Comparison of ENCODE assay signal across 20 mouse cellular contexts in genomic region chr4:142420427-142420826, GRCm38 (mm10).
DNase-seq lines count a peak whose midpoint lies in the region; ATAC-seq lines count a peak whose summit lies in the region.
"Had no signal": no experiment of that assay in that cellular context is flagged by ENCODE, and none has a peak within 500 bp of the region (broad histone marks: within the 10 kb centered on the region; RNA-seq: fewer than 3 reads in every experiment).

No protein-coding gene starts in this region.

- H3K9me3 ChIP-seq in forebrain, embryonic 16.5 days (ENCODE audit: control insufficient read depth, low read length): no peaks in the 10 kb centered on the region
- no peaks in the 10 kb centered on the region for H3K9me3 ChIP-seq in forebrain, embryonic 12.5 days
- H3K9me3 ChIP-seq in hindbrain, embryonic 16.5 days (ENCODE audit: control insufficient read depth, low read length): no peaks in the 10 kb centered on the region
- H3K9me3 ChIP-seq in hindbrain, embryonic 10.5 days: no peaks in the 10 kb centered on the region
- no peaks in the 10 kb centered on the region for H3K9me3 ChIP-seq in neural tube, embryonic 13.5 days
- H3K9me3 ChIP-seq: embryonic facial prominence, embryonic 12.5 days; heart, embryonic 13.5 days had no signal

- H3K4me3 ChIP-seq in forebrain, embryonic 16.5 days (replicated peaks; ENCODE audit: low read length): no peak overlapping the region
- H3K4me3 ChIP-seq in forebrain, embryonic 12.5 days (replicated peaks): no peak overlapping the region
- no peak overlapping the region for H3K4me3 ChIP-seq in hindbrain, embryonic 16.5 days (ENCODE audit: low read length)
- H3K4me3 ChIP-seq in hindbrain, embryonic 10.5 days: no peak overlapping the region
- H3K4me3 ChIP-seq in neural tube, embryonic 13.5 days: no peak overlapping the region
- H3K4me3 ChIP-seq: embryonic facial prominence, embryonic 12.5 days; heart, embryonic 13.5 days had no signal

- H3K9ac ChIP-seq in forebrain, embryonic 16.5 days (replicated peaks; ENCODE audit: low read depth, low read length): no peak overlapping the region
- no peak overlapping the region for H3K9ac ChIP-seq in forebrain, embryonic 12.5 days
- no peak overlapping the region for H3K9ac ChIP-seq in hindbrain, embryonic 16.5 days (ENCODE audit: low read depth, low read length)
- no peak overlapping the region for H3K9ac ChIP-seq in neural tube, embryonic 13.5 days
- H3K9ac ChIP-seq: embryonic facial prominence, embryonic 12.5 days; heart, embryonic 13.5 days had no signal

- DNase-seq in hindbrain, embryonic 10.5 days (ENCODE audit: low spot score): no peak
- DNase-seq in neural tube, embryonic 10.5 days (ENCODE audit: extremely low spot score, low spot score): no peak
- DNase-seq in cerebellum, postnatal 10 days: no peak
- DNase-seq: adrenal gland, adult 2 months; adrenal gland, postnatal 25 days; cerebellum, adult 11 months; cerebellum, adult 8-10 months; cerebellum, postnatal 25 days; gastrocnemius, postnatal 36 days; heart, adult 11 months; heart, postnatal 4 days; kidney, adult 8-10 months had no signal

- 28% methylated on average over 7 of the region's 7 CpGs for WGBS in forebrain, embryonic 16.5 days
- 47% methylated on average over 7 of the region's 7 CpGs for WGBS in forebrain, embryonic 12.5 days
- WGBS in hindbrain, embryonic 16.5 days: 43% methylated on average over 7 of the region's 7 CpGs
- 60% methylated on average over 7 of the region's 7 CpGs for WGBS in hindbrain, embryonic 10.5 days
- WGBS in neural tube, embryonic 13.5 days: 62% methylated on average over 7 of the region's 7 CpGs

- ATAC-seq in forebrain, embryonic 16.5 days: peak; percentile 57; the same call in 1 of the 2 replicates
- ATAC-seq in forebrain, embryonic 12.5 days (ENCODE audit: low FRiP score): no peak
- ATAC-seq in hindbrain, embryonic 16.5 days: no peak
- ATAC-seq in neural tube, embryonic 13.5 days (ENCODE audit: low read depth): no peak
- ATAC-seq: inflammation-experienced regulatory T-cells, adult 6 months; intestine, postnatal 0 days had no signal

- H3K36me3 ChIP-seq in forebrain, embryonic 16.5 days (ENCODE audit: control insufficient read depth, insufficient read depth): no peaks in the 10 kb centered on the region
- H3K36me3 ChIP-seq in forebrain, embryonic 12.5 days (replicated peaks): no peaks in the 10 kb centered on the region
- no peaks in the 10 kb centered on the region for H3K36me3 ChIP-seq in hindbrain, embryonic 16.5 days (ENCODE audit: control insufficient read depth, insufficient read depth, low read length)
- H3K36me3 ChIP-seq in hindbrain, embryonic 10.5 days: no peaks in the 10 kb centered on the region
- no peaks in the 10 kb centered on the region for H3K36me3 ChIP-seq in neural tube, embryonic 13.5 days
- H3K36me3 ChIP-seq: embryonic facial prominence, embryonic 12.5 days; heart, embryonic 13.5 days had no signal

- H3K27ac ChIP-seq in forebrain, embryonic 16.5 days (ENCODE audit: low read length): no peak overlapping the region
- H3K27ac ChIP-seq in forebrain, embryonic 12.5 days: no peak overlapping the region
- peak overlapping the region; percentile 54; the same call in 1 of the 2 replicates for H3K27ac ChIP-seq in hindbrain, embryonic 16.5 days (ENCODE audit: low read depth, low read length)
- H3K27ac ChIP-seq in hindbrain, embryonic 10.5 days: no peak overlapping the region
- peak overlapping the region; percentile 19; the same call in 1 of the 2 replicates for H3K27ac ChIP-seq in neural tube, embryonic 13.5 days (replicated peaks)
- H3K27ac ChIP-seq: embryonic facial prominence, embryonic 12.5 days; heart, embryonic 13.5 days had no signal

- H3K27me3 ChIP-seq in forebrain, embryonic 16.5 days (replicated peaks; ENCODE audit: control insufficient read depth, insufficient read depth, low read length): no peaks in the 10 kb centered on the region
- no peaks in the 10 kb centered on the region for H3K27me3 ChIP-seq in forebrain, embryonic 12.5 days
- H3K27me3 ChIP-seq in hindbrain, embryonic 16.5 days (replicated peaks; ENCODE audit: control insufficient read depth, insufficient read depth, low read length): no peaks in the 10 kb centered on the region
- no peaks in the 10 kb centered on the region for H3K27me3 ChIP-seq in hindbrain, embryonic 10.5 days (ENCODE audit: insufficient read depth, poor library complexity, severe bottlenecking)
- no peaks in the 10 kb centered on the region for H3K27me3 ChIP-seq in neural tube, embryonic 13.5 days
- H3K27me3 ChIP-seq: embryonic facial prominence, embryonic 12.5 days; heart, embryonic 13.5 days had no signal

- no peak overlapping the region for H3K4me2 ChIP-seq in forebrain, embryonic 16.5 days (ENCODE audit: low read length)
- no peak overlapping the region for H3K4me2 ChIP-seq in forebrain, embryonic 12.5 days
- H3K4me2 ChIP-seq in hindbrain, embryonic 16.5 days (ENCODE audit: low read length): no peak overlapping the region
- no peak overlapping the region for H3K4me2 ChIP-seq in neural tube, embryonic 13.5 days
- H3K4me2 ChIP-seq: embryonic facial prominence, embryonic 12.5 days; heart, embryonic 13.5 days had no signal

- H3K4me1 ChIP-seq in forebrain, embryonic 16.5 days (replicated peaks; ENCODE audit: control insufficient read depth, insufficient read depth, low read length): peaks cover 18% of the 10 kb centered on the region
- H3K4me1 ChIP-seq in forebrain, embryonic 12.5 days: peaks cover 11% of the 10 kb centered on the region; the same call in 1 of the 2 replicates
- H3K4me1 ChIP-seq in hindbrain, embryonic 16.5 days (ENCODE audit: control insufficient read depth, insufficient read depth, low read depth, low read length): peaks cover 2% of the 10 kb centered on the region
- H3K4me1 ChIP-seq in hindbrain, embryonic 10.5 days (replicated peaks): peaks cover 13% of the 10 kb centered on the region
- peaks cover 12% of the 10 kb centered on the region; the same call in 1 of the 2 replicates for H3K4me1 ChIP-seq in neural tube, embryonic 13.5 days (replicated peaks)
- H3K4me1 ChIP-seq: embryonic facial prominence, embryonic 12.5 days; heart, embryonic 13.5 days had no signal

Comparison
In these comparisons a context has a peak if more than half of its experiments do, and no peak if none do; other contexts are left out.
1. H3K27ac ChIP-seq: peak in hindbrain, embryonic 16.5 days (single experiment) and neural tube, embryonic 13.5 days (single experiment); none in forebrain, embryonic 16.5 days (single experiment), forebrain, embryonic 12.5 days (single experiment) and hindbrain, embryonic 10.5 days (single experiment).